Mouse (Mus musculus) hindbrain, embryonic 16.5 days (tissue): ENCODE measurements around the gene Zfand5. TPM values are rescaled to one million over a fixed set of nuclear protein-coding genes. Genes with fewer than 3 reads are reported as not detected.
"Not testable (repeated sequence)": the region's sequence is repeated elsewhere in the genome, so short reads cannot be mapped to it uniquely, and the experiment has no call there.

Source experiments
- ATAC-seq: fragments of 200-750 bp; cut with Nextera tagmentation; 2 replicates; pipeline ENCODE4 v1.8.0; 2017; ENCODE audit warnings: moderate TSS enrichment, moderate library complexity
- H3K27ac ChIP-seq: fragments of 300-500 bp; sonication (generic); 2 replicates; pipeline ENCODE4 v1.5.1; 2014; ENCODE audit warnings: low read depth, mild to moderate bottlenecking, control low read depth, low read length, moderate library complexity
- H3K27me3 ChIP-seq: fragments of 300-500 bp; sonication (generic); replicated peaks from 2 replicates; pipeline ENCODE4 v1.6.1; 2014; ENCODE audit warnings: low read length; ENCODE audit not compliant: control insufficient read depth, insufficient read depth
- H3K36me3 ChIP-seq: fragments of 300-500 bp; sonication (generic); 2 replicates; pipeline ENCODE4 v1.6.1; 2014; ENCODE audit warnings: mild to moderate bottlenecking, low read length, moderate library complexity, mixed read lengths; ENCODE audit not compliant: control insufficient read depth, insufficient read depth
- H3K4me1 ChIP-seq: fragments of 300-500 bp; sonication (generic); 2 replicates; pipeline ENCODE4 v1.6.1; 2014; ENCODE audit warnings: low read depth, low read length; ENCODE audit not compliant: control insufficient read depth, insufficient read depth
- H3K4me2 ChIP-seq: fragments of 300-500 bp; sonication (generic); 2 replicates; pipeline ENCODE4 v1.6.1; 2014; ENCODE audit warnings: mild to moderate bottlenecking, low read length, control low read depth, moderate library complexity
- H3K4me3 ChIP-seq: fragments of 300-500 bp; sonication (generic); 2 replicates; pipeline ENCODE4 v1.5.1; 2014; ENCODE audit warnings: mild to moderate bottlenecking, low read length, control low read depth, moderate library complexity
- H3K9ac ChIP-seq: fragments of 300-500 bp; sonication (generic); 2 replicates; pipeline ENCODE4 v1.6.1; 2014; ENCODE audit warnings: low read depth, mild to moderate bottlenecking, control low read depth, low read length, moderate library complexity
- H3K9me3 ChIP-seq: fragments of 300-500 bp; sonication (generic); 2 replicates; pipeline ENCODE4 v1.6.1; 2014; ENCODE audit warnings: mild to moderate bottlenecking, low read length, moderate library complexity; ENCODE audit not compliant: control insufficient read depth
- WGBS: fragments of 180-500 bp; shearing (Covaris S2); extraction: QIAGEN DNeasy Blood & Tissue Kit; methylation state at CpG from one replicate; pipeline ENCODE4 v1.1.7; 2014; 5-methylcytosine and 5-hydroxymethylcytosine counted together
- polyA plus RNA-seq: library from polyadenylated mRNA; unstranded; fragments of >200 nt; fragmentation: Nextera tagmentation; extraction: Ambion mirVana; gene quantifications from 2 replicates; pipeline ENCODE4 v1.2.1, GENCODE M21; 2015

Zfand5 gene
- polyA plus RNA-seq, result 119 and 137 TPM in 2 replicates

GRCm38 (mm10) chr19:21271741-21272654, at the start of gene Zfand5:
TSS of gene Zfand5 (plus strand) at chr19:21272278.
- no peaks in the 10 kb centered on the region for H3K27me3 ChIP-seq
- peak within 1 kb of the TSS; percentile 100 for H3K27ac ChIP-seq
- H3K4me2 ChIP-seq, result peak within 1 kb of the TSS; percentile 68
- H3K4me3 ChIP-seq, result peak within 1 kb of the TSS; percentile 96
- peak; percentile 95 for ATAC-seq
- no peaks in the 10 kb centered on the region for H3K9me3 ChIP-seq
- H3K36me3 ChIP-seq, result no peaks in the 10 kb centered on the region
- under 1% methylated on average over 75 of the region's 118 CpGs for whole genome bisulfite sequencing
- H3K9ac ChIP-seq, result peak within 1 kb of the TSS; percentile 100
- H3K4me1 ChIP-seq, result peaks cover 17% of the 10 kb centered on the region

- no peaks in the 10 kb centered on the region for H3K4me1 ChIP-seq
- 67% methylated on average over 4 of the region's 4 CpGs for WGBS
- H3K9ac ChIP-seq, result no peak overlapping the region
- no peak overlapping the region for H3K27ac ChIP-seq
- no peaks in the 10 kb centered on the region for H3K9me3 ChIP-seq
- no peaks in the 10 kb centered on the region for H3K27me3 ChIP-seq
- no peak overlapping the region for H3K4me3 ChIP-seq
- no peaks in the 10 kb centered on the region for H3K36me3 ChIP-seq
- ATAC-seq, result no peak
- no peak overlapping the region for H3K4me2 ChIP-seq
These were observed 44.9 kb upstream of the Zfand5 start for GRCm38 (mm10) chr19:21227131-21227530.

- Histone ChIP-seq H3K4me2 (no peak overlapping the region), H3K4me3 (no peak overlapping the region), H3K9ac (no peak overlapping the region), H3K9me3 (no peaks in the 10 kb centered on the region), H3K4me1 (no peaks in the 10 kb centered on the region), H3K27me3 (no peaks in the 10 kb centered on the region), H3K36me3 (no peaks in the 10 kb centered on the region), H3K27ac (no peak overlapping the region)
- no peak for ATAC-seq
- WGBS, result 48% methylated on average over 2 of the region's 2 CpGs
These were observed 44.3 kb upstream of the Zfand5 start for GRCm38 (mm10) chr19:21227754-21228153.

- H3K9me3 ChIP-seq, H3K27ac ChIP-seq, H3K27me3 ChIP-seq, ATAC-seq, H3K9ac ChIP-seq, H3K36me3 ChIP-seq, H3K4me2 ChIP-seq, H3K4me3 ChIP-seq, H3K4me1 ChIP-seq: not testable (repeated sequence)
- WGBS, result 93% methylated on average over 2 of the region's 2 CpGs
These were observed 23.3 kb upstream of the Zfand5 start for GRCm38 (mm10) chr19:21248730-21249129.

DNA sequence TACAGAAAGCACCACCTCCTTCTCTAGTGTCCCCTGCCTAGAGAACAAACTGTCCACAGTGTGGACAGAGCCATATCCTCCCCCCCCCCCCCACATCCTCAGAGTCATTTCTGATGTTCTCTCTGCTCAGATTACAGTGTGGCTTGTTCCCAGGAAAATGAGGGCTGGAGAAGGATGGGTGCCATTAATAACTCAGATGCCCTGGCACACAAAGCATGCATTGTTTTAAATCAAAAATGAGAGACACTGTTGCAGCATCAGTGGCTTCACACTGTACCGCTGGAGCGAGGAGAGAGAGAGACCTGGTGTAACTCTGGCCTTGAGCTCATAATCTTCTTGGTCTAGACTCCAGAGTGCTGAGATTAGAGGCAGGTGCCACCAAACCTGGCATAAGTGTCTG, 18.2 kb upstream of the Zfand5 start:
- Histone ChIP-seq H3K27ac (no peak overlapping the region), H3K27me3 (no peaks in the 10 kb centered on the region), H3K4me2 (no peak overlapping the region), H3K9me3 (no peaks in the 10 kb centered on the region), H3K4me3 (no peak overlapping the region), H3K4me1 (no peaks in the 10 kb centered on the region), H3K36me3 (no peaks in the 10 kb centered on the region), H3K9ac (no peak overlapping the region)
- WGBS, result 90% methylated on average over 2 of the region's 2 CpGs
- ATAC-seq, result no peak; the same call in 1 of the 2 replicates

DNA sequence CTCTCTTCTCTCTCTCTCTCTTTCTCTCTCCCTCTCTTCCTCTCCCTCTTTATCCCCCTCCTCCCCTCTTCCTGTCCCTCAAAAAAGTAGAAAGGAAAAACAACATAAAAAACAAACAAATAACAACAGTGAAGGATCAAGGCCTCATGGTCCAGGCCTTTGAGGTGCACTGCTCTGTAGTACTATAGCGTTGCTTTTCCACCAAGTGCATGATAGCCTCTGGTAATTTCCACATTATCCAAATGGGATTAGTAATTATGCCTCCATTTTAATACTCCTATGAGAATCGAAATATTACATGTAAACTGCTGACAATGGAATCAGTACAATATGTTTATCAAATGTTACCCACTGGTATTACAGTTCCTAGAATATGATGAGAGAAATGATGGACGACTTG, 16.2 kb upstream of the Zfand5 start:
- H3K4me3 ChIP-seq, result no peak overlapping the region
- H3K9me3 ChIP-seq, result no peaks in the 10 kb centered on the region
- 73% methylated on average over 3 of the region's 3 CpGs for WGBS
- ATAC-seq, result no peak
- H3K27me3 ChIP-seq, result no peaks in the 10 kb centered on the region
- H3K4me1 ChIP-seq, result no peaks in the 10 kb centered on the region
- no peaks in the 10 kb centered on the region for H3K36me3 ChIP-seq
- no peak overlapping the region for H3K27ac ChIP-seq
- no peak overlapping the region for H3K9ac ChIP-seq
- H3K4me2 ChIP-seq, result no peak overlapping the region

- H3K9me3 ChIP-seq, result no peaks in the 10 kb centered on the region
- no peaks in the 10 kb centered on the region for H3K27me3 ChIP-seq
- H3K36me3 ChIP-seq, result no peaks in the 10 kb centered on the region
- no peak overlapping the region for H3K4me2 ChIP-seq
- no peaks in the 10 kb centered on the region for H3K4me1 ChIP-seq
- 89% methylated on average over 2 of the region's 2 CpGs for WGBS
- H3K4me3 ChIP-seq, result no peak overlapping the region
- H3K27ac ChIP-seq, result no peak overlapping the region
- no peak overlapping the region for H3K9ac ChIP-seq
- ATAC-seq, result no peak
These were observed 12.6 kb upstream of the Zfand5 start for GRCm38 (mm10) chr19:21259453-21259852.

DNA sequence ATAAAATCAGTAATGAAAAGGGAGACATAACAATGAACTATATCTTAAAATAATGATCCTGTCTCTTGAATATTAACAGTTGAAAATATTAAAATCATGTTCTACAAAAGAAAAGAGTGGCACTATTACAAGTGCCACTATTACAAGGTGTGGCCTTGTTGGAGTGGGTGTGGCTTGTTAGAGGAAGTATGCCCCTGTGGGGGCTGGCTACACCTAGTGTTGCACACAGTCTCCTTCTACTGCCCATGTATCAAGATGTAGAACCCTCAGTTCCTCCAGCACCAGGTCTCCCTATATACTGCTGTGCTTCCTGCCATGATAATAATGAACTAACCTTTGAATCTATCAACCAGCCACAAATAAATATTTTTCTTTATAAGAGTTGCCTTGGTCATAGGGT, 11.8 kb upstream of the Zfand5 start:
- no peak overlapping the region for H3K9ac ChIP-seq
- H3K36me3 ChIP-seq, result no peaks in the 10 kb centered on the region
- no peaks in the 10 kb centered on the region for H3K27me3 ChIP-seq
- no peaks in the 10 kb centered on the region for H3K9me3 ChIP-seq
- ATAC-seq, result no peak
- no peak overlapping the region for H3K4me3 ChIP-seq
- H3K27ac ChIP-seq, result no peak overlapping the region
- H3K4me2 ChIP-seq, result no peak overlapping the region
- no peaks in the 10 kb centered on the region for H3K4me1 ChIP-seq

DNA sequence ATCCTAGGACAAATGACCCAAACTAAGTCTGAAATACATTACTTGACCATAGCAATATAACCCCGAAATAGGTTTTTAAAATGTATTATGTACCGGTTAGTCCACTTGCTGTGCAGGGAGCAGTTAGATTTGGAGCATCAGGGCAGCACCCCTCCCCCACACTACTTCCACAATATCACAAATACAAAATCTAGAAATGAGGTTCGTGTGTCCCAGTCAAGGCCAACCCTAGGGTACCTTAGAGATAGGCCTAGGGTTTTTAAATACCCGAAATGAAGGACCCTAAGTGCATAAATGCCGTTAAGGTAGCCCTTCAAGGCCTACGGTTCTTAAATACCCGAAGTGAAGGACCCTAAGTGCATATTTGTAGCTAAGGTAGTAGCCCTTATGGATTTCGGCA, 892 bp upstream of the Zfand5 start:
- WGBS, result 22% methylated on average over 8 of the region's 8 CpGs
- peak overlapping the region; percentile 96 for H3K4me3 ChIP-seq
- H3K4me2 ChIP-seq, result peak overlapping the region; percentile 68
- H3K27ac ChIP-seq, result peak overlapping the region; percentile 100
- peak overlapping the region; percentile 100 for H3K9ac ChIP-seq
- no peak for ATAC-seq
- no peaks in the 10 kb centered on the region for H3K36me3 ChIP-seq
- H3K4me1 ChIP-seq, result peaks cover 12% of the 10 kb centered on the region
- H3K9me3 ChIP-seq, result no peaks in the 10 kb centered on the region
- H3K27me3 ChIP-seq, result no peaks in the 10 kb centered on the region
